Mouse (Mus musculus) lung, postnatal 0 days (tissue): ENCODE measurements at regions not wholly inside any gene's neighbourhood (a gene's known extent, or its start where the extent isn't known, plus 50 kb on each side); places are given as distances from the start of the nearest gene placed in this dataset.

Source experiments
- CTCF ChIP-seq: IDR thresholded peaks from 2 replicates; pipeline ENCODE4 v1.5.1; 2016; ENCODE audit warnings: antibody characterized with exemption, mild to moderate bottlenecking
- EP300 ChIP-seq: IDR thresholded peaks from 2 replicates; pipeline ENCODE4 v1.6.1; 2016; ENCODE audit warnings: antibody characterized with exemption, mild to moderate bottlenecking, control low read depth

- no peak for TF ChIP-seq CTCF
- no peak for TF ChIP-seq EP300
Measured at GRCm38 (mm10) chr1:186515071-186515470, 190.7 kb downstream of the Tgfb2 start.
